In the genomic region with DNA sequence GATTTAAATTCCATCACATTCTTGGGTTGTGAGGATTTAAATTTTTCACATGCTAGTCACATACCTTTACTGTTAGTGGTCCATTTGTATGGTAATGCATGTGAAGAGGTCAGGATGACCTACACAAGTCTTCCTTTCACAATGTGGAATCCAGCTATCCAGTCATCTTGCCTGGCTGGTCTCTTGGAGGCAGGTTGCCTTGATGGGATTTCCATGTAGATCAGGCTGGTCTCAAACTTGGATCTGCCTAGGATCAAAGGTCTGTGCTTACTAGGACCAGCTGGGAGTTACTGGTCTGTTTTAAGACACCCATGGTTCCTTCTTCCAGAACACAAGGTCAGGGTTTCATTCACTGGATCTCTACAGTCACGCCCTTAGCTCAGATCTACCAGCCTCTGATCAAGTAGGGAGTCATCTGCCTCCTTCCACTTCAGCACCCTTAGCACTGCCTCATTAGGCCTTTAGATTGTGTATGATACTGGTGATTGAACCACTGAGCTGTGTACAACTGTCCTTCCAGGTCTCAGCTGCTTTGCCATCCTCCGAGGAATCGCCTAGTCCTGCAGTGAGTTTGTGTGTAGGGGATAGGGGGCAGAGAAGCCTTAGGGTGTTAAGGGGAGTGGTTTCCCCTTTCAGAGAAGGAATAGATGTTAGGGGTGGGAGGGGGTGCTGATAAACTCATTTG, we compare ENCODE assay signal across 8 mouse cellular contexts. TPM values are rescaled to one million over a fixed set of nuclear protein-coding genes. Genes with fewer than 3 reads are reported as not detected.
DNase-seq lines count a peak whose midpoint lies in the region; ATAC-seq and TF ChIP-seq lines count a peak whose summit lies in the region.

No protein-coding gene starts in this region.

- no peaks in the 10 kb centered on the region for H3K27me3 ChIP-seq in kidney, embryonic 15.5 days
- no peaks in the 10 kb centered on the region for H3K27me3 ChIP-seq in embryonic facial prominence, embryonic 10.5 days (replicated peaks; ENCODE audit: low read depth, poor library complexity, severe bottlenecking)
- H3K27me3 ChIP-seq in hindbrain, postnatal 0 days (ENCODE audit: insufficient read depth, low read length) = no peaks in the 10 kb centered on the region
- H3K27me3 ChIP-seq in midbrain, embryonic 15.5 days (replicated peaks) = no peaks in the 10 kb centered on the region

- peak; percentile 66 for ATAC-seq in kidney, embryonic 15.5 days (replicated peaks; ENCODE audit: low FRiP score)
- ATAC-seq in hindbrain, postnatal 0 days = peak; percentile 14; the same call in 1 of the 2 replicates
- 0 out of 2 replicates have a peak, but pooled peaks have one; percentile 9 for ATAC-seq in midbrain, embryonic 15.5 days (replicated peaks)

- H3K36me3 ChIP-seq in kidney, embryonic 15.5 days = peaks cover 46% of the 10 kb centered on the region
- peaks cover 79% of the 10 kb centered on the region for H3K36me3 ChIP-seq in embryonic facial prominence, embryonic 10.5 days (replicated peaks)
- peaks cover 20% of the 10 kb centered on the region; the same call in 1 of the 2 replicates for H3K36me3 ChIP-seq in hindbrain, postnatal 0 days (ENCODE audit: insufficient read depth, low read length)
- peaks cover 23% of the 10 kb centered on the region; the same call in 1 of the 2 replicates for H3K36me3 ChIP-seq in midbrain, embryonic 15.5 days (replicated peaks)

- no peak for TF ChIP-seq CTCF in hindbrain, postnatal 0 days (IDR thresholded peaks at IDR 0.05; ENCODE audit: low read depth)

- no peak overlapping the region for H3K4me3 ChIP-seq in kidney, embryonic 15.5 days (replicated peaks)
- 0 out of 2 replicates have a peak overlapping the region, but pooled peaks have one; percentile 2 for H3K4me3 ChIP-seq in embryonic facial prominence, embryonic 10.5 days
- H3K4me3 ChIP-seq in hindbrain, postnatal 0 days (ENCODE audit: low read length) = no peak overlapping the region
- no peak overlapping the region for H3K4me3 ChIP-seq in midbrain, embryonic 15.5 days

- peak overlapping the region; percentile 64 for H3K27ac ChIP-seq in kidney, embryonic 15.5 days
- H3K27ac ChIP-seq in embryonic facial prominence, embryonic 10.5 days (replicated peaks) = peak overlapping the region; percentile 59
- peak overlapping the region; percentile 45; the same call in 1 of the 2 replicates for H3K27ac ChIP-seq in hindbrain, postnatal 0 days
- H3K27ac ChIP-seq in midbrain, embryonic 15.5 days = peak overlapping the region; percentile 35

- WGBS in kidney, embryonic 15.5 days = 7% methylated on average over 3 of the region's 3 CpGs
- WGBS in embryonic facial prominence, embryonic 10.5 days = 17% methylated on average over 3 of the region's 3 CpGs
- WGBS in hindbrain, postnatal 0 days = 19% methylated on average over 3 of the region's 3 CpGs
- 12% methylated on average over 3 of the region's 3 CpGs for WGBS in midbrain, embryonic 15.5 days

- no peak for DNase-seq in kidney, postnatal 25 days
- peak; percentile 58 for DNase-seq in embryonic facial prominence, embryonic 10.5 days (ENCODE audit: low spot score)
- peak; percentile 11 for DNase-seq in hindbrain, postnatal 0 days (ENCODE audit: low spot score)
- no peak for DNase-seq in cerebellum, adult 11-12 months
- DNase-seq in cerebellum, adult 9-10 months = no peak
- no peak for DNase-seq in cerebellum, postnatal 36 days

- H3K9me3 ChIP-seq in kidney, embryonic 15.5 days (replicated peaks) = no peaks in the 10 kb centered on the region
- no peaks in the 10 kb centered on the region for H3K9me3 ChIP-seq in embryonic facial prominence, embryonic 10.5 days
- H3K9me3 ChIP-seq in hindbrain, postnatal 0 days (ENCODE audit: low read length) = no peaks in the 10 kb centered on the region
- H3K9me3 ChIP-seq in midbrain, embryonic 15.5 days = no peaks in the 10 kb centered on the region

- H3K9ac ChIP-seq in kidney, embryonic 15.5 days = no peak overlapping the region
- H3K9ac ChIP-seq in hindbrain, postnatal 0 days (replicated peaks; ENCODE audit: low read length) = no peak overlapping the region
- H3K9ac ChIP-seq in midbrain, embryonic 15.5 days = no peak overlapping the region

- peaks cover 10% of the 10 kb centered on the region for H3K4me1 ChIP-seq in kidney, embryonic 15.5 days
- peaks cover 6% of the 10 kb centered on the region; the same call in 1 of the 2 replicates for H3K4me1 ChIP-seq in embryonic facial prominence, embryonic 10.5 days
- peaks cover 11% of the 10 kb centered on the region; the same call in 1 of the 2 replicates for H3K4me1 ChIP-seq in hindbrain, postnatal 0 days (ENCODE audit: insufficient read depth, low read length)
- H3K4me1 ChIP-seq in midbrain, embryonic 15.5 days = peaks cover 28% of the 10 kb centered on the region

- H3K4me2 ChIP-seq in kidney, embryonic 15.5 days = no peak overlapping the region
- no peak overlapping the region for H3K4me2 ChIP-seq in hindbrain, postnatal 0 days (ENCODE audit: low read depth, low read length)
- H3K4me2 ChIP-seq in midbrain, embryonic 15.5 days = no peak overlapping the region

RNA-seq across cellular contexts. Expression of gene Zbtb37, which starts 5.2 kb away (rescaled TPM):
- polyA plus RNA-seq in kidney, embryonic 15.5 days (2015; fragmentation: Nextera tagmentation; extraction: Ambion mirVana) = 7.8 and 8.3 TPM in 2 replicates
- 5.7 TPM in 2 replicates for polyA plus RNA-seq in embryonic facial prominence, embryonic 10.5 days (2016; fragmentation: Nextera tagmentation; extraction: Ambion mirVana)
- 24.4 and 85.1 TPM in 2 replicates for total RNA-seq in hindbrain, postnatal 0 days (2014; rRNA removed)
- 8.4 and 9.6 TPM in 2 replicates for polyA plus RNA-seq in hindbrain, postnatal 0 days (2015; fragmentation: Nextera tagmentation; extraction: Ambion mirVana)
- polyA plus RNA-seq in midbrain, embryonic 15.5 days (2015; fragmentation: Nextera tagmentation; extraction: Ambion mirVana) = 14.1 and 15.3 TPM in 2 replicates

RNA-seq across cellular contexts. Expression of gene Dars2, which starts 30.6 kb away (rescaled TPM):
- polyA plus RNA-seq in kidney, embryonic 15.5 days (2015; fragmentation: Nextera tagmentation; extraction: Ambion mirVana) = 35.7 and 38.1 TPM in 2 replicates
- 59.0 and 68.3 TPM in 2 replicates for polyA plus RNA-seq in embryonic facial prominence, embryonic 10.5 days (2016; fragmentation: Nextera tagmentation; extraction: Ambion mirVana)
- 19.2 and 21.4 TPM in 2 replicates for total RNA-seq in hindbrain, postnatal 0 days (2014; rRNA removed)
- 24.8 and 26.0 TPM in 2 replicates for polyA plus RNA-seq in hindbrain, postnatal 0 days (2015; fragmentation: Nextera tagmentation; extraction: Ambion mirVana)
- polyA plus RNA-seq in midbrain, embryonic 15.5 days (2015; fragmentation: Nextera tagmentation; extraction: Ambion mirVana) = 24.4 and 24.8 TPM in 2 replicates

RNA-seq across cellular contexts. Expression of gene Cenpl, which starts 30.6 kb away (rescaled TPM):
- polyA plus RNA-seq in kidney, embryonic 15.5 days (2015; fragmentation: Nextera tagmentation; extraction: Ambion mirVana) = 30.5 and 30.9 TPM in 2 replicates
- 36.2 and 40.7 TPM in 2 replicates for polyA plus RNA-seq in embryonic facial prominence, embryonic 10.5 days (2016; fragmentation: Nextera tagmentation; extraction: Ambion mirVana)
- 1.0 and 1.2 TPM in 2 replicates for total RNA-seq in hindbrain, postnatal 0 days (2014; rRNA removed)
- polyA plus RNA-seq in hindbrain, postnatal 0 days (2015; fragmentation: Nextera tagmentation; extraction: Ambion mirVana) = 6.8 and 7.5 TPM in 2 replicates
- polyA plus RNA-seq in midbrain, embryonic 15.5 days (2015; fragmentation: Nextera tagmentation; extraction: Ambion mirVana) = 10.0 and 12.2 TPM in 2 replicates

Comparison
In these comparisons a context has a peak if more than half of its experiments do, and no peak if none do; other contexts are left out.
1. ATAC-seq: peak in every context shown above with its lines; median percentile 66 in kidney, embryonic 15.5 days; 14 in hindbrain, postnatal 0 days; 9 in midbrain, embryonic 15.5 days.
2. DNase-seq: peak in embryonic facial prominence, embryonic 10.5 days (single experiment) and hindbrain, postnatal 0 days (single experiment); none in kidney, postnatal 25 days (0 of 2), cerebellum, adult 11-12 months (single experiment), cerebellum, adult 9-10 months (single experiment) and cerebellum, postnatal 36 days (0 of 2).
3. Peak in every context shown above with its lines, with median percentiles within 50 percentile points of each other: H3K27ac ChIP-seq.